Mouse (Mus musculus) testis, adult 2 months (tissue): Measurements from ENCODE around the gene Sac3d1.

Experiments
- CTCF ChIP-seq: fragments of 200-500 bp; IDR thresholded peaks from 2 replicates; pipeline ENCODE4 v1.5.1; 2012; ENCODE audit warnings: low read depth, mild to moderate bottlenecking, inconsistent platforms, low read length, moderate library complexity; ENCODE audit not compliant: control insufficient read depth, insufficient read depth, insufficient replicate concordance
- POLR2A ChIP-seq: fragments of 200-500 bp; IDR thresholded peaks from 2 replicates; pipeline ENCODE4 v1.6.1; 2012; ENCODE audit warnings: low read depth, mild to moderate bottlenecking, inconsistent platforms, low read length, moderate library complexity; ENCODE audit not compliant: control insufficient read depth

DNA sequence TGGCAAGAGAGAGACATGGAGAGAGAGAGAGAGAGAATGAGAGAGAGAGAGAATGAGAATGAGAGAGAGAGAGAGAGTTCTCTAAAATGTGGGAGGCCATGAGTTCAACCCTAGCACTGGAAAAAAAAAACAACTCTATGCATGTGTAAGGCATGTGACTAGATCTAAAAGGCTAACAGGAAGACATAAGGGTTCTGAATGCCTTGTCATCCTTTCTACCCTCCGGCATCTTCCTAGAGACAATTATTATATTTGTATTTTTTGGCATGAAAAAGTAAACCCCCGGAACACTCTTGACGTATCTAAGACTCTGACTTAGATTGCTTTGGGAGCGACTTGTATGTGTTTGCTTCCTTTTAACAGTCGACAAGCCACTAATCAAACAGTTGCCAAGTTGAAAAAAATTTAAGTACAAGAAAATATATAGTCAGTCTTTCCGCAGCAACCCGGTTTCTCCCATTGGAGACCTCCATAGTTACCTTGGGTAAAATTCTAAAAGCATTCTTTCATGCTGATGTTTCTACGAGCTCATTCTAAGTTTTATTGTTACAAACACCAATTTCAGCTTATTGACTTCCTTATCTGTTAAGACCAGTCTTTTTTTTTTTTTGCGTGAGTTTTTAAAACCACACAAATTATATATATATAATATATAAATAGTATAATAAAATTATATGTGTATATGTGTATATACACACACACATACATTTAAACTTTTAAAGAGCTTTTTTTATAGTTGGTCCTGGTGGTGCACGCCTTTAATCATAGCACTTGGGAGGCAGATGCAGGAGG is 8.5 kb upstream of the Sac3d1 start:
- no peak for TF ChIP-seq CTCF
- TF ChIP-seq POLR2A: no peak
